Mouse (Mus musculus) embryonic facial prominence, embryonic 14.5 days (tissue): ENCODE results near the gene Bmpr1a. TPM values are rescaled to one million over a fixed set of nuclear protein-coding genes. Genes with fewer than 3 reads are reported as not detected.

Experiments used
- ATAC-seq: fragments of 200-750 bp; cut with Nextera tagmentation; 2 replicates; pipeline ENCODE4 v1.8.0; 2017; ENCODE audit warnings: low read depth, moderate number of reproducible peaks, moderate TSS enrichment
- DNase-seq: peaks from one replicate; pipeline ENCODE4 v3.0.0-alpha.2; 2015; ENCODE audit warnings: low spot score
- H3K27ac ChIP-seq: fragments of 300-500 bp; sonication (generic); replicated peaks from 2 replicates; pipeline ENCODE4 v1.5.1; 2014; ENCODE audit warnings: low read depth, mild to moderate bottlenecking, low read length, moderate library complexity
- H3K27me3 ChIP-seq: fragments of 300-500 bp; sonication (generic); replicated peaks from 2 replicates; pipeline ENCODE4 v1.6.1; 2014; ENCODE audit warnings: low read length; ENCODE audit not compliant: control insufficient read depth, insufficient read depth
- H3K36me3 ChIP-seq: fragments of 300-500 bp; sonication (generic); 2 replicates; pipeline ENCODE4 v1.6.1; 2014; ENCODE audit warnings: low read length, mixed read lengths; ENCODE audit not compliant: control insufficient read depth, insufficient read depth
- H3K4me1 ChIP-seq: fragments of 300-500 bp; sonication (generic); 2 replicates; pipeline ENCODE4 v1.6.1; 2014; ENCODE audit warnings: antibody characterized with exemption, low read length; ENCODE audit not compliant: control insufficient read depth, insufficient read depth
- H3K4me2 ChIP-seq: fragments of 300-500 bp; sonication (generic); 2 replicates; pipeline ENCODE4 v1.6.1; 2014; ENCODE audit warnings: low read depth, mild to moderate bottlenecking, low read length, moderate library complexity, mixed read lengths
- H3K4me3 ChIP-seq: fragments of 300-500 bp; sonication (generic); 2 replicates; pipeline ENCODE4 v1.5.1; 2014; ENCODE audit warnings: low read depth, mild to moderate bottlenecking, low read length
- H3K9ac ChIP-seq: fragments of 300-500 bp; sonication (generic); 2 replicates; pipeline ENCODE4 v1.6.1; 2014; ENCODE audit warnings: low read depth, mild to moderate bottlenecking, low read length, moderate library complexity, mixed read lengths
- H3K9me3 ChIP-seq: fragments of 300-500 bp; sonication (generic); 2 replicates; pipeline ENCODE4 v1.6.1; 2016; ENCODE audit warnings: low read length; ENCODE audit not compliant: control insufficient read depth
- WGBS: fragments of 180-500 bp; shearing (Covaris S2); extraction: QIAGEN DNeasy Blood & Tissue Kit; methylation state at CpG from one replicate; pipeline ENCODE4 v1.1.7; 2014; 5-methylcytosine and 5-hydroxymethylcytosine counted together
- polyA plus RNA-seq: library from polyadenylated mRNA; unstranded; fragments of >200 nt; fragmentation: Nextera tagmentation; extraction: Ambion mirVana; gene quantifications from 2 replicates; pipeline ENCODE4 v1.2.1, GENCODE M21; 2014

Bmpr1a gene
- 65.0 and 68.7 TPM in 2 replicates for polyA plus RNA-seq

- H3K9ac ChIP-seq, result peak within 1 kb of the TSS; percentile 100
- H3K9me3 ChIP-seq, result no peaks in the 10 kb centered on the region
- H3K36me3 ChIP-seq, result no peaks in the 10 kb centered on the region
- no peaks in the 10 kb centered on the region for H3K27me3 ChIP-seq
- ATAC-seq (no peak), DNase-seq (no peak)
- peak within 1 kb of the TSS; percentile 98 for H3K4me3 ChIP-seq
- 7% methylated on average over 15 of the region's 15 CpGs for WGBS
- peak within 1 kb of the TSS; percentile 65 for H3K4me2 ChIP-seq
- peaks cover 25% of the 10 kb centered on the region for H3K4me1 ChIP-seq
- peak within 1 kb of the TSS; percentile 99 for H3K27ac ChIP-seq
These were observed at the start of gene Bmpr1a for GRCm38 (mm10) chr14:34503325-34503647. Bmpr1a (minus strand) TSS chr14:34503341.

GRCm38 (mm10) chr14:34552226-34552625, 49.1 kb upstream of the Bmpr1a start:
- ATAC-seq, result no peak
- H3K27ac ChIP-seq, result no peak overlapping the region
- no peaks in the 10 kb centered on the region for H3K36me3 ChIP-seq
- no peaks in the 10 kb centered on the region for H3K9me3 ChIP-seq
- H3K4me2 ChIP-seq, result no peak overlapping the region
- H3K27me3 ChIP-seq, result no peaks in the 10 kb centered on the region
- H3K4me1 ChIP-seq, result no peaks in the 10 kb centered on the region
- WGBS, result 90% methylated on average over 5 of the region's 5 CpGs
- DNase-seq, result no peak
- H3K9ac ChIP-seq, result no peak overlapping the region
- H3K4me3 ChIP-seq, result no peak overlapping the region

- H3K9me3 ChIP-seq, result no peaks in the 10 kb centered on the region
- H3K4me1 ChIP-seq, result no peaks in the 10 kb centered on the region
- peak overlapping the region; percentile 92 for H3K27ac ChIP-seq
- WGBS, result under 1% methylated on average over 45 of the region's 55 CpGs
- ATAC-seq (peak; percentile 96), DNase-seq (peak; percentile 96)
- H3K36me3 ChIP-seq, result no peaks in the 10 kb centered on the region
- H3K27me3 ChIP-seq, result no peaks in the 10 kb centered on the region
- peak overlapping the region; percentile 91 for H3K9ac ChIP-seq
- peak overlapping the region; percentile 75 for H3K4me3 ChIP-seq
- H3K4me2 ChIP-seq, result peak overlapping the region; percentile 84
These were observed 46.0 kb upstream of the Bmpr1a start for GRCm38 (mm10) chr14:34549004-34549671.

GRCm38 (mm10) chr14:34548391-34549001, 45.4 kb upstream of the Bmpr1a start:
- H3K4me3 ChIP-seq, result peak overlapping the region; percentile 75
- peak; percentile 86 for DNase-seq
- WGBS, result under 1% methylated on average over 26 of the region's 27 CpGs
- no peaks in the 10 kb centered on the region for H3K4me1 ChIP-seq
- peak overlapping the region; percentile 91 for H3K9ac ChIP-seq
- H3K36me3 ChIP-seq, result no peaks in the 10 kb centered on the region
- peak; percentile 67 for ATAC-seq
- peak overlapping the region; percentile 84 for H3K4me2 ChIP-seq
- H3K9me3 ChIP-seq, result no peaks in the 10 kb centered on the region
- no peaks in the 10 kb centered on the region for H3K27me3 ChIP-seq
- peak overlapping the region; percentile 92 for H3K27ac ChIP-seq

- Histone ChIP-seq H3K4me1 (no peaks in the 10 kb centered on the region), H3K9ac (no peak overlapping the region), H3K4me2 (no peak overlapping the region), H3K27ac (no peak overlapping the region), H3K9me3 (no peaks in the 10 kb centered on the region), H3K4me3 (no peak overlapping the region), H3K27me3 (no peaks in the 10 kb centered on the region), H3K36me3 (no peaks in the 10 kb centered on the region)
- ATAC-seq, result no peak
- DNase-seq, result no peak
- 78% methylated on average over 2 of the region's 2 CpGs for WGBS
These were observed 41.4 kb upstream of the Bmpr1a start for GRCm38 (mm10) chr14:34544545-34544944.

- Histone ChIP-seq H3K27me3 (no peaks in the 10 kb centered on the region), H3K9me3 (no peaks in the 10 kb centered on the region), H3K4me1 (no peaks in the 10 kb centered on the region), H3K9ac (no peak overlapping the region), H3K4me2 (no peak overlapping the region), H3K36me3 (no peaks in the 10 kb centered on the region), H3K4me3 (no peak overlapping the region), H3K27ac (no peak overlapping the region)
- no peak for DNase-seq
- no peak for ATAC-seq
- 86% methylated on average over 6 of the region's 6 CpGs for WGBS
These were observed 40.9 kb upstream of the Bmpr1a start for GRCm38 (mm10) chr14:34544001-34544400.

- no peaks in the 10 kb centered on the region for H3K4me1 ChIP-seq
These were observed 40.5 kb upstream of the Bmpr1a start for GRCm38 (mm10) chr14:34543596-34543995.

GRCm38 (mm10) chr14:34541896-34542295, 38.8 kb upstream of the Bmpr1a start:
- ATAC-seq, result no peak
- no peak overlapping the region for H3K4me3 ChIP-seq
- no peak for DNase-seq
- no peak overlapping the region for H3K4me2 ChIP-seq
- H3K9me3 ChIP-seq, result 0 out of 2 replicates have a peak, but pooled peaks cover 4% of the 10 kb centered on the region
- no peaks in the 10 kb centered on the region for H3K4me1 ChIP-seq
- no peaks in the 10 kb centered on the region for H3K36me3 ChIP-seq
- WGBS, result 79% methylated on average over 5 of the region's 5 CpGs
- H3K27me3 ChIP-seq, result no peaks in the 10 kb centered on the region
- H3K9ac ChIP-seq, result no peak overlapping the region
- no peak overlapping the region for H3K27ac ChIP-seq

More at GRCm38 (mm10) chr14:34543596-34543995, 40.5 kb upstream of the Bmpr1a start:
- 65% methylated on average over 6 of the region's 6 CpGs for WGBS
- Histone ChIP-seq H3K27me3 (no peaks in the 10 kb centered on the region), H3K36me3 (no peaks in the 10 kb centered on the region), H3K9me3 (no peaks in the 10 kb centered on the region), H3K27ac (no peak overlapping the region), H3K9ac (no peak overlapping the region), H3K4me2 (no peak overlapping the region), H3K4me3 (no peak overlapping the region)
- DNase-seq (no peak), ATAC-seq (no peak)
